Mouse (Mus musculus): ENCODE measurements around the gene BC004004. TPM values are rescaled to one million over a fixed set of nuclear protein-coding genes. Genes with fewer than 3 reads are reported as not detected.
"Not testable (repeated sequence)": the region's sequence is repeated elsewhere in the genome, so short reads cannot be mapped to it uniquely, and the experiment has no call there.

BC004004 gene
- polyA plus RNA-seq, 1 experiment from 2014 or later: 99.1 TPM

DNA sequence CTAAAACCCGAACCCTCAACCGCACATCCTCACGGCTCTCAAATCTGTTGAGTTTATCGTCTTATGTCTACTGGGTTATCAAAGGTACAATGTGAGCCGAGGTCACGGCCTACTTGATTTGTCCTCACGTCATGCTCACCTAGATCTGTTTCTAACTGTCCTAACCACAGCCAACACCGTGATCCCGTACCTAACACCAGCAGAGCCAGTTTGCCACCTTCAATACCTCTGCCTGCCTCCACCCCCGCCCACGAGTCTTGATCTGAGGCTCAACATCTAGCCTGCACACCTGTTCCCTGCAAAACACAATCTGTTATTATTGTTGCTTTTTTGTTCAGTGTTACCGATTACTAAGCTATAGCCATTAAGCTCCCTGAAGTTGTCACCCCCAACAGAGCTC lies 76.7 kb downstream of the BC004004 start:
- peaks cover 42% of the 10 kb centered on the region for H3K4me1 ChIP-seq (replicated peaks)
- peak overlapping the region; percentile 93 for H3K9ac ChIP-seq (replicated peaks)
- no peak for ATAC-seq
- H3K27me3 ChIP-seq: no peaks in the 10 kb centered on the region
- peak overlapping the region; percentile 88 for H3K4me3 ChIP-seq (replicated peaks)
- peak overlapping the region; percentile 75 for H3K4me2 ChIP-seq (replicated peaks)
- no peak overlapping the region for H3K27ac ChIP-seq
- peaks cover 33% of the 10 kb centered on the region for H3K36me3 ChIP-seq
- H3K9me3 ChIP-seq: no peaks in the 10 kb centered on the region
- WGBS: 96% methylated on average over 12 of the region's 12 CpGs

DNA sequence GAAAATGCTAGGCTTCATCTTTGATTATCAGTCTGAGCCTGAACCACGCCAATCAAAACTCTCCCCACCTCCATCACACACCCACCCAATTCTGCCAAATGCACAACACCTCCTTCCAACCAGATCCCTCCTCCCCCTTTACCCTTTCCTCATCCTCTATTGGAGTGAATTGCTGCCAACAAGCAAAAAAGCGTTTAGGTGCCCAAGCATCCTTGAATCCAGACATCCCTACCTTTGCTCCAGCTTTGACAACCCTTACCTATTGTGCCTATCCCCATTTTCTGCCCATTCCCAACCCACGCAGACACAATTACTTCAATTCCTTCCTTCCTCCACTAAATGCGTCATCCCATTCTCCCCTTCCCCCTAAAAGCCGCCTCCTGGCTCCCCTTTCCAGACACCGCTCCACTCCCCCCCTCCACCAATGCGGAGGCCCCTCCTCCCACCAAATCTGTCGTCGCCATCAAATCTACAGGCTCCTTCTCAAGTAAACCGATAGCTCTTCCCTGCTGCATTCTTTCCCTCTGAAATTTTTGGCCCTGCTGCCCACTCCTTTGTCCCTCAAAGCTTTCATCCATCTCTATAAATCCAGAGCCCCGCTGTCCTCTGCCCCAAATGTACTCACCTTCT lies 78.0 kb downstream of the BC004004 start:
- WGBS: 4% methylated on average over 11 of the region's 11 CpGs
- Histone ChIP-seq H3K4me2 (replicated peaks) (peak overlapping the region; percentile 75), H3K9me3 (no peaks in the 10 kb centered on the region), H3K4me1 (replicated peaks) (peaks cover 36% of the 10 kb centered on the region), H3K36me3 (peaks cover 27% of the 10 kb centered on the region), H3K9ac (replicated peaks) (peak overlapping the region; percentile 93), H3K4me3 (replicated peaks) (peak overlapping the region; percentile 88), H3K27me3 (no peaks in the 10 kb centered on the region), H3K27ac (peak overlapping the region; percentile 94)
- no peak; the same call in 1 of the 2 replicates for ATAC-seq

DNA sequence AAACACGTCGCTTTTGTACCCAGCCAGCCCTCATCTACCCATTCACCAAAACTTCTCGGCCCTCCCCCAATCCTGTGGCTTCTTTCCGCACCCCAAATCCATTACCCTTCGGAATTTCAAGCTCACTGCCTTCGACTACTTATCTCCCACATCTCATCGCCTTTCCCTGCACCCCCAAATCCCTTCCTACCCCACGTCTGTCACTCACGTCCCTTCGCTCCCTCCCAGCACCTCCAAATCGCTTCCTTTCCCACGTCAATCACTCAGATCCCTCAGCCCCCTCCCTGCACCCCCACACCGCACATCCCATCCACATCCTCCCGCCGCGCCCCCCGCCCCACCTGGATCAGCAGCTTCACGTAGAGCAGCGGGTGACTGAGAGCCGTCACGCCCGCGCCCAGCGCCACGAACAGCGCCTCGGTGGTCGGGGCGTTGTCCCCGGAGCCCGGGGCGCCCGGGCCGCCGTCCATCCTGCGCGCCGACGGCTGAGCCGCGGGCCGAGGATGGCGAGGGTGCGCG lies 78.6 kb downstream of the BC004004 start:
- peak overlapping the region; percentile 88 for H3K4me3 ChIP-seq (replicated peaks)
- no peaks in the 10 kb centered on the region for H3K27me3 ChIP-seq
- H3K4me2 ChIP-seq (replicated peaks): peak overlapping the region; percentile 75
- WGBS: under 1% methylated on average over 45 of the region's 45 CpGs
- ATAC-seq: peak; percentile 21
- peak overlapping the region; percentile 93 for H3K9ac ChIP-seq (replicated peaks)
- peaks cover 30% of the 10 kb centered on the region for H3K4me1 ChIP-seq (replicated peaks)
- no peaks in the 10 kb centered on the region for H3K9me3 ChIP-seq
- H3K36me3 ChIP-seq: peaks cover 24% of the 10 kb centered on the region
- peak overlapping the region; percentile 94 for H3K27ac ChIP-seq

DNA sequence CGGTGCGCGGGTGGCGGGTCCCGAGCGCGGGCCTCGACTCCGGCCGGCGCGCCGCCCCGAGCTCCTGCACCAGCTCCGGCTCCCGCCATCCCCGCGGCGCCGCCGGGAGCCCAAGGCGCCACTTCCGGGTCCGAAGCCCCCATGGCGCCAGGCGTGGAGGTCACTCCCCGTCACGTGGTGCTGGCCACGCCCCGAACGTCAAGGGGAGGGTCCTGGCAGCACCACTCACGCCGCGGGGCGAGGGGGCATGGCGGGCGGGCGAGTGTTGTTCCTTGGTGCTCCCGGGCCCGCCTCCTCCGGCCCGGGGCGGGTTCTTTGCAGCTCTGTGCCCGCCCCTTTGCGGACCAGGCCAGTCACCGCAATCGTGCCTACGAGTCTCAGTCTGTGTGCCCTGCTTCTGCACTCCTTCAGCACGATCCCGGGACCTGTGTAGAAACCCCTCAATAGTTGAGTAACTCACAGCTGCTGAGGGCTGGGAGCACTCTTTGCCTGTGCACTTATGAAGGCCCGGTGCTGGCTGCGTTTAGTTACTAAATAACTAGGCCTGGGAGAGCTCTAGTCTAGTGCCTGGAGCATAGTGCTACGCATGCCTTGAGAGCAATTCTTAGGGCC lies 79.2 kb downstream of the BC004004 start, which contains the start of gene Mtch1:
Mtch1 (minus strand) TSS at position 290 of the 612 bp plus-strand sequence.
- Histone ChIP-seq H3K4me1 (replicated peaks) (peaks cover 25% of the 10 kb centered on the region), H3K27ac (peak within 1 kb of the TSS; percentile 94), H3K36me3 (peaks cover 18% of the 10 kb centered on the region), H3K4me3 (replicated peaks) (peak within 1 kb of the TSS; percentile 88), H3K9ac (replicated peaks) (peak within 1 kb of the TSS; percentile 93), H3K4me2 (replicated peaks) (peak within 1 kb of the TSS; percentile 75), H3K27me3 (no peaks in the 10 kb centered on the region), H3K9me3 (no peaks in the 10 kb centered on the region)
- peak; percentile 93 for ATAC-seq
- under 1% methylated on average over 51 of the region's 53 CpGs for WGBS

DNA sequence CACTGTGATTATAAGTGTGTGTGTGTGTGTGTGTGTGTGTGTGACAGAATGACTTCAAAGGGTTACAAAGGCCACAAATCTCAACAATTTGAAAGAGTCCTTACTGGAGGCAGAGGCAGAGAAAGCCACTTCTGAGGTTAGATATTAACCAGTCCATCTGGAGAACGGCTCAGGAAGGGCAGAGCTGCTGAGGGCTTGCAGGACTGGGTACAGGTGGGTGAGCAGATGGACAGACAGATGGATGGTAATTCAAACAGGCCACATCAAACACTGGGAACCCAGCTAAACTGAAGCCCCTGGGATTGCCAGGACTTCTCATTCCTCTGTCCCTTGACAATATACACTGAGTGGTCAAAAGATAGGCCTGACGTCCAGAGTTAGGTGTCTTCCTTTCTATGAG lies 80.4 kb downstream of the BC004004 start:
- H3K27ac ChIP-seq: no peak overlapping the region
- H3K4me2 ChIP-seq (replicated peaks): no peak overlapping the region
- 89% methylated on average over 2 of the region's 2 CpGs for WGBS
- H3K27me3 ChIP-seq: no peaks in the 10 kb centered on the region
- no peak overlapping the region for H3K4me3 ChIP-seq (replicated peaks)
- peaks cover 21% of the 10 kb centered on the region for H3K4me1 ChIP-seq (replicated peaks)
- no peak for ATAC-seq
- H3K36me3 ChIP-seq: peaks cover 6% of the 10 kb centered on the region; the same call in 1 of the 2 replicates
- no peaks in the 10 kb centered on the region for H3K9me3 ChIP-seq
- no peak overlapping the region for H3K9ac ChIP-seq (replicated peaks)

DNA sequence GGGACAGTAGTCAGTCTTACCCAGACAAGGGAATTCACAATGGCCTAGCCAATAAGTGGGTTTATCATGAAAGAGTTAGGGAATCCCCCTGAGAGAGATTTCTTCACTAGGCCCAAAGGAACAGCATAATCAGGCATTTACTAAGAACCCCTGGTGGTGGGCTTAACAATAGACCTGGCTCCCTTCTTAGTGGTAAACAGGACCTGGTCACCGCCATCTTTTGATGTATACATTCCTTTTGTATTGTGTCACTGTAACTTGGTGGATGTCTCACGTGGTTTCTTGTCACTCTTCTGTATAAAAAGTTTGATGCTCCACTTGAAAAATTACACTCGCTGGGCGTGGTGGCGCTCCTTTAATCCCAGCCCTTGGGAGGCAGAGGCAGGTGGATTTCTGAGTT lies 82.5 kb downstream of the BC004004 start:
- H3K9me3 ChIP-seq: not testable (repeated sequence)
- 58% methylated on average over 5 of the region's 5 CpGs for WGBS

DNA sequence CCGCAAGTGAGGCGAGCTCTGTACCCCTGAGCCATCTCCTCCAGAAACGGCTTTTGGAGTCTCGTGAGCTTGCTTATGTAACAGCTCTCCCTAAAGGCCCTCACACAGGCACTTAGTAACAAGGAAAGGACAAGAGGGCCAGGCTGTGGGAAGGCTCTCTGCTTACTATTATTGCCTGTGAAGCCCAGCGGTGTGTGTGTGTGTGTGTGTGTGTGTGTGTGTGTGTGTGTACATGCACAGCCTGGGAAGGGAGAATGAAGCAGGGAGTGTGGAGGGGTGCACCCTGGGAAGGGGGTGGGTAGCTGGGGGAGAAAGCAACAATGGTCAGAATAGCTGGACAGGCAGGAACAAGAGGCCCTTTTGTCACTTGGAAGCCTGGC lies 86.9 kb downstream of the BC004004 start:
- H3K27ac ChIP-seq: peak overlapping the region; percentile 99
- no peaks in the 10 kb centered on the region for H3K9me3 ChIP-seq
- H3K9ac ChIP-seq (replicated peaks): peak overlapping the region; percentile 69
- no peaks in the 10 kb centered on the region for H3K36me3 ChIP-seq
- peaks cover 36% of the 10 kb centered on the region for H3K4me1 ChIP-seq (replicated peaks)
- H3K4me2 ChIP-seq (replicated peaks): peak overlapping the region; percentile 63
- peak; percentile 51 for ATAC-seq
- H3K4me3 ChIP-seq (replicated peaks): peak overlapping the region; percentile 38; the same call in 1 of the 2 replicates
- H3K27me3 ChIP-seq: no peaks in the 10 kb centered on the region
- 6% methylated on average over 5 of the region's 5 CpGs for WGBS

More for the DNA sequence above, 82.5 kb downstream of the BC004004 start:
- peaks cover 25% of the 10 kb centered on the region for H3K4me1 ChIP-seq (replicated peaks)
- H3K27ac ChIP-seq; H3K4me3 ChIP-seq (replicated peaks); H3K4me2 ChIP-seq (replicated peaks); H3K9ac ChIP-seq (replicated peaks); ATAC-seq; H3K27me3 ChIP-seq; H3K36me3 ChIP-seq: not testable (repeated sequence)

DNA sequence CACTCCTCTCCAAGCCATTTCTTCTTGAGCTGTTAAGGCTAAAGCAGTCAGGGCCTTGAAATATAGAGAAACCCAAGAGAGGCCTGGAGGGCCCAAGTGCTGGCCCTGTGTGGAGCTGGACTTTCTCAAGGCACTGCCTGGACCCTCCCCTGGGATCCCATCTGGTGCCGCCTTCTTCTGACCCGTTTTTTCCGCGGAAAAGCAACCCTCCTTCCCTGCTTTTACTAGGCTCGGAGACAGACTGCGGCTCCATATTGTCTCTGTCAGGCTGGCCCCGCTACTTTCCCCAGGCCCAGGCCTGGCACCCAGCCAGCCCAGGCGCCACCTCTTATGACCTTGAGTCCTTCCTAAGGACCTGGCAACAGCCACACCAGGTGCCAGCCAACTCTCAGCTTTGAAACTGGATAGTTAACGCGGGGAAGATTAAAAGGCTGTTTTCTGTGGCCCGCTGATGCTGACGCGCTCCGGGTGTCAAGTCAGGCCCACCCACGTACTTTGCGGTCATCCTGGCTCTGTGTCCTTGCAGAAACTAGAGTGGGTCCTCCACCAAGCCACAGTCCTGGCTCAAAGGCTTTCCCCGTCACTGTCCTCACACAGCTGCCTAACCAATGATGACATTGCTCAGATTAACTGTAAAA lies 87.4 kb downstream of the BC004004 start:
- H3K4me1 ChIP-seq (replicated peaks): peaks cover 40% of the 10 kb centered on the region
- no peaks in the 10 kb centered on the region for H3K36me3 ChIP-seq
- peak overlapping the region; percentile 99 for H3K27ac ChIP-seq
- no peaks in the 10 kb centered on the region for H3K9me3 ChIP-seq
- peak overlapping the region; percentile 38 for H3K4me3 ChIP-seq (replicated peaks)
- 10% methylated on average over 17 of the region's 17 CpGs for WGBS
- H3K4me2 ChIP-seq (replicated peaks): peak overlapping the region; percentile 63
- peak; percentile 69 for ATAC-seq
- H3K9ac ChIP-seq (replicated peaks): peak overlapping the region; percentile 69
- H3K27me3 ChIP-seq: no peaks in the 10 kb centered on the region

DNA sequence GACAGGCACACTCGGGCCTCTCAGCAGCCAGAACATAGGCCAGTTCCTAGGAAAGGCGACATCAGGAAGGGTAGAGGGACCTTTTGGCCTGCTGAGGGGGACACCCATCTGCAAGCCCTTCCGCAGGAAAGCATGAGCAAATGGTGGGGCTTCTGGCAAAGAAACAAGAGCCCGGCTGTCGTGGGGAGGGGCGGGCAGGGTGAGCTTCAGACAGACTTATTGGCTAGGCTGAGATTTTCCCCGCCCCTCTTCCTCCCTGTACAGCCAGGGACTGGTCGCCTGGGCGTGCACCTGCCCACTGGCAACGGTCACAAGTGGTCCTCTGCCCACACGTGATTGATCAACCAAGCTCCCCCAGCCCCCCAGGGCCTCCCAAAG lies 87.9 kb downstream of the BC004004 start:
- Histone ChIP-seq H3K9me3 (no peaks in the 10 kb centered on the region), H3K4me3 (replicated peaks) (peak overlapping the region; percentile 38), H3K36me3 (no peaks in the 10 kb centered on the region), H3K9ac (replicated peaks) (peak overlapping the region; percentile 69), H3K4me1 (replicated peaks) (peaks cover 40% of the 10 kb centered on the region), H3K27ac (peak overlapping the region; percentile 99), H3K4me2 (replicated peaks) (peak overlapping the region; percentile 63), H3K27me3 (no peaks in the 10 kb centered on the region)
- under 1% methylated on average over 11 of the region's 11 CpGs for WGBS
- peak; percentile 97 for ATAC-seq

DNA sequence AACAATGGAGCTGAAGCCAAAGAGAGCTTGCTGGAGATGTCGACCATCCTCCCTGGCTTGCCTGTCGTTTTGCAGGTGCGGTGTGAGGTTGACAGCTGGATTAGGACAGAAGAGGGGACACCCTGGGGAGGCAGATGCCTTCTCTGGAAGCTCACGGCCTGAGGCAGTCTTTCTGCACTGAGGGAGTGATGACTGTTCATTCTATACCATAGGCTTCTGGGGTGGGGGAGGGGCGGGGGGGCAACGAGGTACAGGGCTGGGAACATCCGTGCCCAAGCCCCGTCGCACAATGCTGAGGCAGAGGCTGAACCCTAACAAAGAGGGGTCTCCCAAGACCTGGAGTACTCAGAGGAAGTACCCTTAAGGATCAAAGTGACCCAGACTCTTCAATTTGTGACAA lies 88.3 kb downstream of the BC004004 start:
- ATAC-seq: peak; percentile 78
- H3K4me1 ChIP-seq (replicated peaks): peaks cover 40% of the 10 kb centered on the region

DNA sequence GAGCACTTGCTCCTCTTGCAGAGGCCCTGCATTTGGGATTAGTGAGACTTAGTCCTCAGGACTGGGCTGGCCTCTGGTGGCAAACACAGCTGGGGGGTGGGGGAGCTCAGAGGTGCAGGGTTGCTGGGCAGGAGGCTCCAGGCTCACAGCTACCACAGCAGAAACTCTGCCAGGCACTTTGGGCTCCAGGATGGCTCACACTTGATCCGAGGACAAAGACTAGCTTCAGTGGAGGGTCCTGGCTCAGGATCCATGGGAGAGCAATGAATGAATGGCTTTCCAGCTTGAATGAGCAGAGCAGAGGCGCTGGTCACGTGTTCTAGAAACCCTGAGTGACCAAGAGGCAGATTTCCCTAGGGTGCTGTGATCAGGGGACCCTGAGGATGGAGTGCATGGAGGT lies 90.3 kb downstream of the BC004004 start:
- peaks cover 40% of the 10 kb centered on the region for H3K4me1 ChIP-seq (replicated peaks)
- H3K9me3 ChIP-seq: no peaks in the 10 kb centered on the region
- H3K9ac ChIP-seq (replicated peaks): no peak overlapping the region
- no peak overlapping the region for H3K4me2 ChIP-seq (replicated peaks)
- 39% methylated on average over 3 of the region's 3 CpGs for WGBS
- no peak overlapping the region for H3K27ac ChIP-seq
- H3K27me3 ChIP-seq: 0 out of 2 replicates have a peak, but pooled peaks cover 4% of the 10 kb centered on the region
- H3K36me3 ChIP-seq: no peaks in the 10 kb centered on the region
- H3K4me3 ChIP-seq (replicated peaks): no peak overlapping the region
- no peak for ATAC-seq

More for the DNA sequence above, 88.3 kb downstream of the BC004004 start:
- peak overlapping the region; percentile 38 for H3K4me3 ChIP-seq (replicated peaks)
- H3K4me2 ChIP-seq (replicated peaks): peak overlapping the region; percentile 63
- no peaks in the 10 kb centered on the region for H3K36me3 ChIP-seq
- no peaks in the 10 kb centered on the region for H3K9me3 ChIP-seq
- H3K27me3 ChIP-seq: 0 out of 2 replicates have a peak, but pooled peaks cover 1% of the 10 kb centered on the region
- H3K27ac ChIP-seq: peak overlapping the region; percentile 99
- H3K9ac ChIP-seq (replicated peaks): peak overlapping the region; percentile 69
- WGBS: under 1% methylated on average over 9 of the region's 9 CpGs

DNA sequence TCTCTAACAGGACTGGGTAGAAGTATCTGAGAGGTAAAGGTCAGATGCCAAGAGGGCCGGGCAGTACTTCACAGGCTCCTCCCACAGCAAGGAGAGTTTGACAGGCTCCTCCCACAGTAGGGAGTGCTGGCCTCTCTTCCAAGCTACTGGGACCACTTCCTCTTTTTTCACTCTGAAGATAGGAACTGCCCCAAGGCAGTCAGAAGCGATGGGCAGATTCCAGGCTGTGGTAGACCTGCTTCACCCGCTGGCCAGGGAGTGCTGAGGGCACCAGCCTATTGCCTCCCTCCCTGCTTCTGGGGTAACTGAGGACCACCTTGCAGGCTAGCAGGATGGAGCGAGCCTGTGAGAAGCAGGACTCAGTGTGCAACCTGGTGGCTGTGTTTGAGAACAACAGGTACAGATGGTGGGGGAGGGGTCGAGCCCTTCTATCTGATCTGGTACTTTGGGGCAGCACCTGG lies 92.2 kb downstream of the BC004004 start, which contains the start of gene Fgd2:
Fgd2 (plus strand) TSS at position 154 of the 461 bp plus-strand sequence.
- H3K4me2 ChIP-seq (replicated peaks): no peak within 1 kb of the TSS
- 0 out of 2 replicates have a peak, but pooled peaks cover 4% of the 10 kb centered on the region for H3K27me3 ChIP-seq
- no peak for ATAC-seq
- H3K4me1 ChIP-seq (replicated peaks): peaks cover 29% of the 10 kb centered on the region
- no peak within 1 kb of the TSS for H3K4me3 ChIP-seq (replicated peaks)
- 26% methylated on average over 5 of the region's 5 CpGs for WGBS
- H3K9ac ChIP-seq (replicated peaks): peak within 1 kb of the TSS; percentile 32; the same call in 1 of the 2 replicates
- H3K27ac ChIP-seq: no peak within 1 kb of the TSS
- H3K36me3 ChIP-seq: no peaks in the 10 kb centered on the region
- H3K9me3 ChIP-seq: no peaks in the 10 kb centered on the region

All from midbrain, embryonic 13.5 days (tissue).